Mouse (Mus musculus) embryo, embryonic 10 days (tissue): ENCODE measurements around the gene Amigo3.
A peak's percentile ranks its signal among the peaks of the same experiment; 100 is the strongest.

ENCODE experiments used
- DNase-seq: peaks from one replicate; pipeline ENCODE4 v3.0.0-alpha.2; 2015; ENCODE audit warnings: low spot score

Gene Amigo3

DNA sequence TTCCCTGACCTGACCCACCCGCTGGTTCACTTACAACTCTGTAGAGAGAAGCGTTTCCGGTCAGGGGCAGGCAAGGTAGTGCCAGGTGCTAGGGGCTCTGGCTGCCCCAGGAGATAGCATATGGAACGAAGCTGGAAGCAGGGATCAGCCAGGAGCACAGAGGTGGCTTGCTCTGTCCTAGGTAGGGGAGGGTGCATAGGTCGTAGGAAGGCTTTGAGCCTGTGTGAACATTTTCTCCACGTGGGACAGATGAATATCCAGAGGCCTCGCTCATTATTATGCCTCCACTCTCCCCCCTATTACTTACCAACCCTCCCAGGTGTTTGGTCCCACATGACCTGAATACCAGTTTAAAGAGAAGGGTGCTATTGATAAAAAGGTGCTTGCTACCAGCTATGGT, 548 bp upstream of the Amigo3 start:
- DNase-seq: no peak

DNA sequence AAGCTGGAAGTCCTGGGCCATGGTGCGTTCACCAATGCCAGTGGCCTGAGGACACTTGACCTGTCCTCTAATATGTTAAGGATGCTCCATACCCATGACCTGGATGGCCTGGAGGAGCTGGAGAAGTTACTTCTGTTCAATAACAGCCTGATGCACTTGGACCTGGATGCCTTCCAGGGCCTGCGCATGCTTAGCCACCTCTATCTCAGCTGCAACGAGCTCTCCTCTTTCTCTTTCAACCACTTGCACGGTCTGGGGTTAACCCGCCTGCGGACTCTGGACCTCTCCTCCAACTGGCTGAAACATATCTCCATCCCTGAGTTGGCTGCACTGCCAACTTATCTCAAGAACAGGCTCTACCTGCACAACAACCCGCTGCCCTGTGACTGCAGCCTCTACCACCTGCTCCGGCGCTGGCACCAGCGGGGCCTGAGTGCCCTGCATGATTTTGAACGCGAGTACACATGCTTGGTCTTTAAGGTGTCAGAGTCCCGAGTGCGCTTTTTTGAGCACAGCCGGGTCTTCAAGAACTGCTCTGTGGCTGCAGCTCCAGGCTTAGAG, 786 bp downstream of the Amigo3 start:
- DNase-seq: no peak

GRCm38 (mm10) chr9:108054331-108055040, 1.5 kb downstream of the Amigo3 start:
- DNase-seq: no peak

- no peak for DNase-seq
These were observed 2.1 kb downstream of the Amigo3 start for GRCm38 (mm10) chr9:108055061-108055460.

DNA sequence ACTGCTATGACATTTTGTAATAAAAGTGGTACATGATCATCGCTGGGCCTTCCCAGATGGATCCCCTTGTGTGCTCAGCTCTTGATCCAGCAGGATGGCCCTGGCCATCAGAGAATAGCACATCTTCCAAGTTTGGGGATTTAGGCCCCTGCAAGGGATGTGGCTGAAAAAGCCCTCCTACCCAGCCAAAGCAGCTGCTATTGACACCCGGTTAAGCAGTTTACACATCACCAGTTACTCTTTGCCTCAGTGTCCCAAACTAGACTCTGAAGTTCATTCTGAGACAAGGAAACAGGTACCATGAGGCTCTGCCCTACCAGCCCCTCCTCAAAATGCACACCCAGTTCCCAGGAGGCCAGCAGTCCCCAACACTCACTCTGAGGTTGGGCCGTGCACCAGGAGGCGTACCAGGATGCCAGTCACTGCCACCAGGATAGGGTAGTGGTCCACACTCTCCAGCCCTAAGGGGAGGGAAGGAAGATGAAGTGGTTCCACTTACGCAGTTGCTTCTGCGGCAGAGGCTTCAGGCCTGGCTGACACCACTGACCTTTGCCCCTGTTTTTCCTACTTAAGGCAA, 2.8 kb downstream of the Amigo3 start:
- no peak for DNase-seq

DNA sequence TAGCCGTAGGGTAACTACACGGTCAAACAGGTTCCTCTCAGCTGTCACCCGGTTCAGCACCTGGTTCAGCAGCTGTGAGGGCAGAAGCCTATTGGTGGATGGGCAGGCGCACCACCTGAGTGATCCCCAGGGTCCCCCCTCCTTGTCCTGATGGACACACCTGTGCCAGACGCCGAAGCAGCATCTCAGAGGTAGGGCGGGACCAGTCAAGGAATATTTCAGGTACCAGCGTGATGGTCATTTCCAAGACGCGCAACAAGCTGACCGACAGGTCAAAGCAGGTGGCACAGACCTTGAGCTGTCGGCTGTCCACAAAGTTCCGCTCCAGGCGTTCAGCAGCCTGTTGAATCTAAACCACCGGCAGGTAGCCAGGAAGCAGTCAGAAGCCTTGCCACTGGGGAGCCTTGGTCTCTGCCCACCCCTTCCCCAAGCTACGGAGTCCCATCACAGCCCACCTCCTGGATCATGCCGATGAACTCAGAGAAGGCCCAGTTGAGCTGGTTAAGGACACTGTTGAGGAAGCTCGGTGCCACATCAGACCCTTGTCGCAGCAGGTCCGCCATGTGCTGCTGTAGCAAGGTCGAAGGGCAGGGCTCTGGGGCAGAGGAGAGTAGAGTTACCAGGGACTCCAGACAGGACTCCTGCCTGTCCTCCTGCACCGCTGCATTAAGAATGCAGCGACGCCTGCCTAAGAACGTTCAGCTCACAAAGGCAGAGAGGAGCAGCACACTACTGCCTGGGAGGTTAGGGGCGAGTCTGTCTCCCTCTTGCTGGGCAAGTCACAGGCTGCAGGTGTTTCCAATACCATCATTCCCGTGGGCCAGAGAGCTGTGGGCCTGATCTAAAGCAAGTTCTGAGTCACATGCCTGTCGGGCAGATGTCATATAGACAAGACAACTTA, 3.7 kb downstream of the Amigo3 start:
- DNase-seq: no peak

- no peak for DNase-seq
These were observed 4.3 kb downstream of the Amigo3 start for GRCm38 (mm10) chr9:108057262-108057562.

DNA sequence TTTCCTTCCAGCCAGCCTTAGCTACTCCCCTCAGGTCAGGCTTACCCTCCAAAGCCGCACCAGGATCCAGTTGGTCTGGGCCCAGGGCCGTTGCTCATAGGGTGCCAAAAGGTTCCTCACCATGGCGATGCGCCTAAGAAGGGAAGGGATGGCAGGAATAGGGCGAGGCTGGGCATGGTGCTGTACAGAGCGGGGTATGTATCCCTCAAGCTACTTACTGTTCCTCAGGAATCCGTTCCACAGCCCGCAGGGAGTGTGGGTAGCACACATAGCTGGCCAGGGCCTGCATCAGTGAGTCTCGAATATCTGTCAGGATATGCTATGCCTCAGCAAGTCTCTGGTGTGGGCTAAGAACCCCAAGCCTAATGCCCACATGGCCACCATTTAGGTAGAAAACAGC, 5.3 kb downstream of the Amigo3 start:
- no peak for DNase-seq

- DNase-seq: no peak
These were observed 9.2 kb downstream of the Amigo3 start for GRCm38 (mm10) chr9:108062142-108062541.

GRCm38 (mm10) chr9:108063361-108063760, 10.4 kb downstream of the Amigo3 start:
- no peak for DNase-seq

DNA sequence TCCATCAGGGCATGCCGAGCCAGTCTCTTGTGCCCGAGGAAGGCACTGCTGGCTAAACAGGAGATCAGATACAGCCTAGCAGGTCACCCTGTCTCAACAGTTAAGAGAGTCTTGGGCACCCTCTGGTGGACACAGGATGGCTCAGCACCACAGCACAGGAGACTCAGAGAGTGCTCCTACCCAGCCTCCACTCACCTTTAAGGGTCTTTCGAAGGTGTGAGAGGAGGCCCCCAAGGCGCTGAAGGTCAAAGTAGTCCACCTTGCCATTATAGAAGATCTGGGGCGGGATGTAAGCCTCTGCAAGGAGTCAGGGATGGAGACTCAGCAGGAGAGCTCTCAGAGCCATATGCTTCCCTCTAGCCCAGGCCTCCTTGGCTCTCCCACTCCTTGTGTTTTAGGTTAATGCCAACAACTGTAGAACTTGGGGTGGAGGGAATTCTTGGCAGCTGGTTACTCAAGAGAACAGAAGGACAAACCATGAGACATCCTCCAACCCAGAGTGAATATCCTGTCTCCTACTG, 12.6 kb downstream of the Amigo3 start:
- peak; percentile 81 for DNase-seq

GRCm38 (mm10) chr9:108067199-108067598, 14.2 kb downstream of the Amigo3 start:
- DNase-seq: no peak

DNA sequence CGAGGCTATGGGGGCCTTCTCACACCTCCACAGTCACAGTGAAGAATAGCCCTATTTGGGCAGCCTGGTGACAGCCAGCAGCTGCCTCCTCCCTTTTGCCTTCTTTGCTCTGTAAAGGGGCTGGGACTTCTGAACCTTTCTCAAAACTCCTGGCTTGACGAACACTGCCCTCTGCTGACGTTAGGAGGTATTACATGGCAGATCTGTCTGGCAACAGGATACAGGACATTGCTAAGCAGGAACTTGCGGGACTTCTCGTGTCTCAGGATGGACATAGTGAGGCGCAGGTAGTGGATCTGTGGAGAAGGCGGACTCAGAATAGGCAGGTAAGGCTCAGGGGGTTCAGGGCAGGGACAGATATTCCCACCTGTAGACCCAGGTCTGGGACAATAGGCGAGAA, 14.9 kb downstream of the Amigo3 start:
- peak; percentile 91 for DNase-seq

DNA sequence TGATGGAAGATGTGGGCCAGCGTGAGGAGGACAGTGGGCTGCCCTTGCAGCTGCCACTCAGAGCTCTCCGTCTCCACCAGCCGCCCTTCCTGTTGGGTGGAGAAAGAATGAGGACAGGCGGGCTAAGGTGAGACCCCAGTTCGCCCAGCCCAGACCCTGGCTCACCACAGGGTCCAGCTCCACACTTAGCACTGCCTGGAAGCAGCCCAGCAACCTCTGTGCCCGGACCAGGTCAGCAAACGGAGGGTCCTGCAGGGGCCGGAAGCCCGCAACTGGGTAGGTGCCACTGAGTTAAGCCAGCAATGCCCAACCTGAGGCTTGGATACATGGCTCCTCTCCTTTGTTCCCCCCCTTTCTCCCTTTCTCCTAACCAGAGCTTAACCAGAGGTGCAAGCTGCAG, 16.0 kb downstream of the Amigo3 start:
- no peak for DNase-seq

GRCm38 (mm10) chr9:108069529-108069928, 16.6 kb downstream of the Amigo3 start:
- no peak for DNase-seq

- no peak for DNase-seq
These were observed 18.8 kb downstream of the Amigo3 start for GRCm38 (mm10) chr9:108071801-108072200.

DNA sequence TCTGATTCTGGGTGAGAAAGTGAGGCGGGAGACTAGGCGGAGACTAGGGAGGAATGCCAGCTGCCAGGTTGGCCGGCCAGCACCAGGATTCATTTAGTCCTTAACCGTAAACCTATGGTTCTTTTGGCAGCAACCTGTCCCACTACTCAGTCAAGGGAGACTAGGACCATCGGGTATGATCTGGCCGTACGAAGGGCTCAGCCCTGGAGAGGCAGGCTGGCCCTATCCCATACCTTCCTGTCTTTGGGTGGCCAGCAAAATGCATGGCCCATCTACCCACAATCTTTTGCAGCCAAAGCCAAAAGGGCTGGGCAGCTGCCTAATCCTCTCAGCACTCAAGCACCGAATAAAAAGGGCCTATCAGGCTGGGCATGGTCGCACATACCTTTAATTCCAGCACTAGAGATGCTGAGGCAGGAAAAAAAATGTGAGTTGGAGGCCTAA, 19.5 kb downstream of the Amigo3 start:
- DNase-seq: no peak

DNA sequence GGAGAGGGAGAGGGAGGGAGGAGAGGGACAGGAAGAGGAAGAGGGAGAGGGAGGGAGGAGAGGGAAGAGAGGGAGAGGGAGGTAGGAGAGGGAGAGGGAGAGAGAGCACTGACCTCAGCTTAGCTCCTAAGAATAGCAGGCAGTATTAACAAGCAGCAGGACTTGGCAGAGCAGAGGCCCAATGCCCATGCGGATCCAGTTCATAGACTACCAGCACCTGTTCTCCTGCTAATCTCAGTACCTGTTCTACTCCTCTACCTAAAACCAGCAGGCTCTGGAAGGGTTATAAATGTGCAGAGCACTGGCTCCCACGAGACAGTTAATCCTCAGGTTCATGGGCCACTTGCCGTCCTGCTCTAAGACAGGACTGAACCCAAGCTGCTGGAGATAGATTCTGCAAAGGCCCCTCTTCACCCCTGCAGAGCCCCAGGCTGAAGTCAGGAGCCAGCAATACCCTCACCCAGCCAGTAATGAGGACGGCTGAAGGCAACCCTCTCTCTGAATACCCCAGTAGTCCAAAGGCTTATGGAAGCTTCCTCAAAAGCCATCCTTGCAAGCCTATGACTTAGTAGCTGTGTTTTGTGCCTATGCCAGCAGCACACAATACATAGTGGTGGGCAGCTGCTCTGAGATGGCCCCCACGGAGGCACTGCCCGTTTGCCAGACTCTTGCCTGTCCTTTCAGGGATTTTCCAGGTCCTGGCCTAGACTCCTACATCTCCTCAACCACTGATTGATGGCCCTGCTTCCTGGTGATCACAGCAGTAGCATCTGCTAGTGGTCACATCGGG, 20.4 kb downstream of the Amigo3 start:
- no peak for DNase-seq

- DNase-seq: peak; percentile 19
These were observed 27.2 kb downstream of the Amigo3 start, which contains the start of gene Mst1 for GRCm38 (mm10) chr9:108080168-108080567. Mst1 (plus strand) TSS chr9:108080436.

DNA sequence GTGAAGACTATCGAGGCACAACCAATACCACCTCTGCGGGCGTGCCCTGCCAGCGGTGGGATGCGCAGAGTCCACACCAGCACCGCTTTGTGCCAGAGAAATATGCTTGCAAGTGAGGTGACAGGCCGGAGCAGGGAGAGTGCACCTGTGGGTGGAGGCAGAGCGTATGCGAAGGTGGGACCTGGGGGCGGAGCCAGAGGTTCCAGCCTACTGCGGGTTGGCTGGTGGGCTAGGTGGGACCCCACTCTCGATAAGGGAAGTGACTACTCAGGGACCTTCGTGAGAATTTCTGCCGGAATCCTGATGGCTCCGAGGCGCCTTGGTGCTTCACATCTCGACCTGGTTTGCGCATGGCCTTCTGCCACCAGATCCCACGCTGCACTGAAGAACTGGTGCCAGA, 29.6 kb downstream of the Amigo3 start:
- no peak for DNase-seq

- DNase-seq: no peak
These were observed 30.1 kb downstream of the Amigo3 start, which contains the start of gene Rnf123 for GRCm38 (mm10) chr9:108082988-108083431. Rnf123 (minus strand) TSS chr9:108083346.
